Mouse (Mus musculus) heart, adult 2 months (tissue): ENCODE data around the gene Mad1l1. TPM values are rescaled to one million over a fixed set of nuclear protein-coding genes. Genes with fewer than 3 reads are reported as not detected.

Experiments
- DNase-seq, 2 experiments: peaks; one replicate each; pipeline ENCODE4 v3.0.0; 2021
- H3K27ac ChIP-seq: fragments of 200-600 bp; 2 replicates; pipeline ENCODE4 v1.8.1; 2022
- H3K27me3 ChIP-seq: fragments of 200-500 bp; 2 replicates; pipeline ENCODE4 v1.6.1; 2012; ENCODE audit warnings: mild to moderate bottlenecking, low read length, inconsistent platforms, mixed read lengths; ENCODE audit not compliant: control insufficient read depth, insufficient read depth
- H3K36me3 ChIP-seq: fragments of 200-500 bp; 2 replicates; pipeline ENCODE4 v1.6.1; 2012; ENCODE audit warnings: low read length, inconsistent platforms; ENCODE audit not compliant: control insufficient read depth, insufficient read depth
- H3K4me1 ChIP-seq: fragments of 200-500 bp; 2 replicates; pipeline ENCODE4 v1.6.1; 2011; ENCODE audit warnings: low read length; ENCODE audit not compliant: control insufficient read depth, insufficient read depth
- H3K4me3 ChIP-seq: fragments of 200-600 bp; 2 replicates; pipeline ENCODE4 v1.8.1; 2022
- H3K79me2 ChIP-seq: fragments of 200-500 bp; replicated peaks from 2 replicates; pipeline ENCODE4 v1.6.1; 2012; ENCODE audit warnings: mild to moderate bottlenecking, inconsistent platforms, low read length, moderate library complexity, mixed read lengths; ENCODE audit not compliant: control insufficient read depth, insufficient read depth
- H3K9ac ChIP-seq: fragments of 200-500 bp; 2 replicates; pipeline ENCODE4 v1.6.1; 2012; ENCODE audit warnings: low read depth, mild to moderate bottlenecking, control low read depth, inconsistent platforms, low read length, mixed read lengths
- CTCF ChIP-seq: fragments of 200-600 bp; IDR thresholded peaks from 2 replicates; pipeline ENCODE4 v1.8.1; 2022; ENCODE audit warnings: antibody characterized with exemption, mild to moderate bottlenecking, moderate library complexity
- EP300 ChIP-seq: fragments of 200-500 bp; IDR thresholded peaks from 2 replicates; pipeline ENCODE4 v1.6.1; 2011; ENCODE audit warnings: low read depth, low read length, control low read depth; ENCODE audit not compliant: insufficient read depth
- POLR2A ChIP-seq: fragments of 200-500 bp; IDR thresholded peaks from 2 replicates; pipeline ENCODE4 v1.6.1; 2011; ENCODE audit warnings: mild to moderate bottlenecking, low read depth, low read length, control low read depth; ENCODE audit not compliant: insufficient read depth
- WGBS: fragments of 180-500 bp; shearing (Covaris S2); methylation state at CpG from one replicate; pipeline ENCODE4 v1.1.7; 2018; 5-methylcytosine and 5-hydroxymethylcytosine counted together
- intact Hi-C: fragments of 180-260 bp; cut with DNase I; formaldehyde crosslinking; loops from one replicate; pipeline ENCODE4 v1.15.1; 2025
- polyA plus RNA-seq: library from polyadenylated mRNA; depleted of rRNA; stranded (reverse); fragments of >200 nt; gene quantifications from 2 replicates; pipeline ENCODE4 v1.2.3, GENCODE M21; 2012
- total RNA-seq, 2 experiments: library from RNA; stranded (reverse); gene quantifications; 2 replicates each; pipeline ENCODE4 v1.2.3; 2021

The Mad1l1 gene
- total and polyA plus RNA-seq, 3 experiments, result 9.4 to 12.2 (median 10.1) TPM

GRCm38 (mm10) chr5:139985073-139985746 is 336.1 kb downstream of the Mad1l1 start:
- intact Hi-C loops, result no loop called here
- H3K4me1 ChIP-seq, result no peaks in the 10 kb centered on the region
- no peak overlapping the region for H3K4me3 ChIP-seq
- no peak for DNase-seq
- no peak overlapping the region for H3K27ac ChIP-seq
- no peaks in the 10 kb centered on the region for H3K79me2 ChIP-seq
- no peaks in the 10 kb centered on the region for H3K27me3 ChIP-seq
- TF ChIP-seq EP300 (no peak), CTCF (no peak), POLR2A (no peak)
- no peak overlapping the region for H3K9ac ChIP-seq
- WGBS, result 32% methylated on average over 18 of the region's 18 CpGs
- H3K36me3 ChIP-seq, result no peaks in the 10 kb centered on the region

GRCm38 (mm10) chr5:139981976-139982375 is 339.4 kb downstream of the Mad1l1 start:
- H3K36me3 ChIP-seq, result no peaks in the 10 kb centered on the region
- H3K79me2 ChIP-seq, result no peaks in the 10 kb centered on the region
- H3K27me3 ChIP-seq, result no peaks in the 10 kb centered on the region; the same call in 1 of the 2 replicates
- H3K27ac ChIP-seq, result no peak overlapping the region
- WGBS, result 83% methylated on average over 1 of the region's 1 CpGs
- no peak for DNase-seq
- no peaks in the 10 kb centered on the region for H3K4me1 ChIP-seq
- intact Hi-C loops, result no loop called here
- no peak overlapping the region for H3K9ac ChIP-seq
- TF ChIP-seq POLR2A, result no peak
- no peak for TF ChIP-seq EP300
- TF ChIP-seq CTCF, result no peak
- no peak overlapping the region for H3K4me3 ChIP-seq

- H3K79me2 ChIP-seq, result no peaks in the 10 kb centered on the region
- intact Hi-C loops, result no loop called here
- no peaks in the 10 kb centered on the region; the same call in 1 of the 2 replicates for H3K27me3 ChIP-seq
- 81% methylated on average over 9 of the region's 9 CpGs for WGBS
- no peak overlapping the region for H3K9ac ChIP-seq
- no peak overlapping the region for H3K4me3 ChIP-seq
- H3K4me1 ChIP-seq, result no peaks in the 10 kb centered on the region
- TF ChIP-seq CTCF, result no peak
- TF ChIP-seq EP300, result no peak
- no peak for TF ChIP-seq POLR2A
- DNase-seq, result no peak
- no peak overlapping the region for H3K27ac ChIP-seq
- no peaks in the 10 kb centered on the region for H3K36me3 ChIP-seq
Observed at GRCm38 (mm10) chr5:139979371-139979770, 342.0 kb downstream of the Mad1l1 start.

GRCm38 (mm10) chr5:139978525-139979276 is 342.7 kb downstream of the Mad1l1 start:
- Histone ChIP-seq H3K27ac (no peak overlapping the region), H3K9ac (no peak overlapping the region), H3K36me3 (no peaks in the 10 kb centered on the region), H3K79me2 (no peaks in the 10 kb centered on the region), H3K4me3 (no peak overlapping the region), H3K27me3 (no peaks in the 10 kb centered on the region; the same call in 1 of the 2 replicates), H3K4me1 (no peaks in the 10 kb centered on the region)
- TF ChIP-seq POLR2A (no peak), CTCF (no peak), EP300 (no peak)
- no peak for DNase-seq
- WGBS, result 5% methylated on average over 13 of the region's 13 CpGs
- intact Hi-C loops, result no loop called here

- Histone ChIP-seq H3K4me1 (no peaks in the 10 kb centered on the region), H3K27me3 (no peaks in the 10 kb centered on the region; the same call in 1 of the 2 replicates), H3K27ac (no peak overlapping the region), H3K36me3 (no peaks in the 10 kb centered on the region), H3K9ac (no peak overlapping the region), H3K4me3 (no peak overlapping the region), H3K79me2 (no peaks in the 10 kb centered on the region)
- no peak for TF ChIP-seq POLR2A
- TF ChIP-seq CTCF, result no peak
- no peak for TF ChIP-seq EP300
- DNase-seq, result no peak
- intact Hi-C loops, result no loop called here
- 29% methylated on average over 8 of the region's 8 CpGs for WGBS
Observed at GRCm38 (mm10) chr5:139977476-139977875, 343.9 kb downstream of the Mad1l1 start.

- 74% methylated on average over 4 of the region's 4 CpGs for WGBS
- no peak for TF ChIP-seq CTCF
- no peak overlapping the region for H3K9ac ChIP-seq
- H3K27me3 ChIP-seq, result no peaks in the 10 kb centered on the region; the same call in 1 of the 2 replicates
- H3K36me3 ChIP-seq, result no peaks in the 10 kb centered on the region
- DNase-seq, result no peak
- no peak overlapping the region for H3K4me3 ChIP-seq
- no peak overlapping the region for H3K27ac ChIP-seq
- no peaks in the 10 kb centered on the region for H3K79me2 ChIP-seq
- intact Hi-C loops, result no loop called here
- no peaks in the 10 kb centered on the region for H3K4me1 ChIP-seq
Observed at GRCm38 (mm10) chr5:139976584-139976983, 344.8 kb downstream of the Mad1l1 start.
